Mouse (Mus musculus) gonadal fat pad, adult 2 months (tissue): ENCODE results near the gene Pmch. TPM values are rescaled to one million over a fixed set of nuclear protein-coding genes. Genes with fewer than 3 reads are reported as not detected.

Experiments used
- DNase-seq: peaks from one replicate; pipeline ENCODE4 v3.0.0-alpha.2; 2012; ENCODE audit warnings: low read depth
- polyA plus RNA-seq: library from polyadenylated mRNA; depleted of rRNA; stranded (reverse); fragments of >200 nt; gene quantifications from 2 replicates; pipeline ENCODE4 v1.2.3, GENCODE M21; 2012; rRNA removed

Pmch gene
- not detected in 2 replicates for polyA plus RNA-seq

GRCm38 (mm10) chr10:88090772-88091171 is at the start of gene Pmch:
TSS of gene Pmch (plus strand) at chr10:88091072.
- no peak for DNase-seq

- DNase-seq: no peak
Measured at GRCm38 (mm10) chr10:88044297-88044696, 46.6 kb upstream of the Pmch start.

- no peak for DNase-seq
Measured at GRCm38 (mm10) chr10:88046098-88046771, 44.6 kb upstream of the Pmch start.

GRCm38 (mm10) chr10:88054233-88054985 is 36.5 kb upstream of the Pmch start:
- DNase-seq: no peak

GRCm38 (mm10) chr10:88056950-88057649 is 33.8 kb upstream of the Pmch start:
- peak; percentile 33 for DNase-seq

- no peak for DNase-seq
Measured at GRCm38 (mm10) chr10:88063436-88063835, 27.4 kb upstream of the Pmch start.

- DNase-seq: no peak
Measured at GRCm38 (mm10) chr10:88064872-88065271, 26.0 kb upstream of the Pmch start.

- no peak for DNase-seq
Measured at GRCm38 (mm10) chr10:88067377-88067776, 23.5 kb upstream of the Pmch start.

- no peak for DNase-seq
Measured at GRCm38 (mm10) chr10:88106169-88106568, 15.3 kb downstream of the Pmch start.

- DNase-seq: no peak
Measured at GRCm38 (mm10) chr10:88113290-88113689, 22.4 kb downstream of the Pmch start.

GRCm38 (mm10) chr10:88119721-88120120 is 28.8 kb downstream of the Pmch start:
- no peak for DNase-seq

- no peak for DNase-seq
Measured at GRCm38 (mm10) chr10:88135630-88136029, 44.8 kb downstream of the Pmch start.

Other genes starting within 250 kb of the Pmch start
- gene Igf1, start 232.8 kb upstream of the Pmch start, polyA plus RNA-seq: 147 and 154 TPM in 2 replicates
- 0.24 and 0.34 TPM in 2 replicates for gene Parpbp, start 55.9 kb downstream of the Pmch start, polyA plus RNA-seq
- gene Nup37, start 55.9 kb downstream of the Pmch start, polyA plus RNA-seq: 4.1 and 4.9 TPM in 2 replicates
- gene Washc3, start 110.0 kb downstream of the Pmch start, polyA plus RNA-seq: 33.4 and 35.2 TPM in 2 replicates